Mouse (Mus musculus): Measurements from ENCODE around the gene Nf1. TPM values are rescaled to one million over a fixed set of nuclear protein-coding genes. Genes with fewer than 3 reads are reported as not detected.
A peak's percentile ranks its signal among the peaks of the same experiment; 100 is the strongest.

The Nf1 gene
- polyA plus RNA-seq, 1 experiment from 2014 or later, result 8.2 TPM

- Histone ChIP-seq H3K4me2 (ENCODE audit: low read length) (no peak overlapping the region), H3K4me1 (replicated peaks; ENCODE audit: insufficient read depth, low read length) (no peaks in the 10 kb centered on the region), H3K9ac (ENCODE audit: low read depth, low read length) (no peak overlapping the region), H3K27ac (no peak overlapping the region), H3K27me3 (ENCODE audit: insufficient read depth, low read length) (no peaks in the 10 kb centered on the region), H3K36me3 (ENCODE audit: insufficient read depth, low read length) (peaks cover 45% of the 10 kb centered on the region), H3K4me3 (replicated peaks; ENCODE audit: low read depth, low read length) (no peak overlapping the region), H3K9me3 (replicated peaks; ENCODE audit: low read length) (no peaks in the 10 kb centered on the region)
- ATAC-seq (replicated peaks; ENCODE audit: low FRiP score, low read depth) (no peak), DNase-seq (ENCODE audit: low spot score) (no peak)
- WGBS, result 88% methylated on average over 3 of the region's 3 CpGs
- TF ChIP-seq CTCF (IDR thresholded peaks at IDR 0.05; ENCODE audit: low read depth), result no peak
Measured at GRCm38 (mm10) chr11:79573836-79574235, 234.3 kb downstream of the Nf1 start.

- H3K36me3 ChIP-seq (ENCODE audit: insufficient read depth, low read length), result peaks cover 36% of the 10 kb centered on the region
- no peaks in the 10 kb centered on the region for H3K27me3 ChIP-seq (ENCODE audit: insufficient read depth, low read length)
- no peak overlapping the region for H3K4me3 ChIP-seq (replicated peaks; ENCODE audit: low read depth, low read length)
- H3K4me2 ChIP-seq (ENCODE audit: low read length), result no peak overlapping the region
- no peaks in the 10 kb centered on the region for H3K9me3 ChIP-seq (replicated peaks; ENCODE audit: low read length)
- no peak for TF ChIP-seq CTCF (IDR thresholded peaks at IDR 0.05; ENCODE audit: low read depth)
- H3K4me1 ChIP-seq (replicated peaks; ENCODE audit: insufficient read depth, low read length), result no peaks in the 10 kb centered on the region
- ATAC-seq (replicated peaks; ENCODE audit: low FRiP score, low read depth) (no peak), DNase-seq (ENCODE audit: low spot score) (no peak)
- WGBS, result 90% methylated on average over 14 of the region's 14 CpGs
- H3K27ac ChIP-seq, result no peak overlapping the region
- H3K9ac ChIP-seq (ENCODE audit: low read depth, low read length), result no peak overlapping the region
Measured at GRCm38 (mm10) chr11:79575383-79576073, 236.0 kb downstream of the Nf1 start.

GRCm38 (mm10) chr11:79577741-79578140, 238.2 kb downstream of the Nf1 start:
- TF ChIP-seq CTCF (IDR thresholded peaks at IDR 0.05; ENCODE audit: low read depth), result peak; percentile 92
- Histone ChIP-seq H3K4me1 (replicated peaks; ENCODE audit: insufficient read depth, low read length) (no peaks in the 10 kb centered on the region), H3K9ac (ENCODE audit: low read depth, low read length) (no peak overlapping the region), H3K4me2 (ENCODE audit: low read length) (no peak overlapping the region), H3K36me3 (ENCODE audit: insufficient read depth, low read length) (peaks cover 28% of the 10 kb centered on the region; the same call in 1 of the 2 replicates), H3K27me3 (ENCODE audit: insufficient read depth, low read length) (no peaks in the 10 kb centered on the region), H3K4me3 (replicated peaks; ENCODE audit: low read depth, low read length) (no peak overlapping the region), H3K9me3 (replicated peaks; ENCODE audit: low read length) (no peaks in the 10 kb centered on the region), H3K27ac (no peak overlapping the region)
- WGBS, result 55% methylated on average over 5 of the region's 5 CpGs
- ATAC-seq (replicated peaks; ENCODE audit: low FRiP score, low read depth) (no peak), DNase-seq (ENCODE audit: low spot score) (peak; percentile 74)

- WGBS, result 33% methylated on average over 4 of the region's 4 CpGs
- ATAC-seq (replicated peaks; ENCODE audit: low FRiP score, low read depth), result no peak
- TF ChIP-seq CTCF (IDR thresholded peaks at IDR 0.05; ENCODE audit: low read depth), result peak; percentile 61
Measured at GRCm38 (mm10) chr11:79580660-79581059, 241.2 kb downstream of the Nf1 start.

GRCm38 (mm10) chr11:79581257-79581656, 241.8 kb downstream of the Nf1 start:
- Histone ChIP-seq H3K4me2 (ENCODE audit: low read length) (no peak overlapping the region), H3K9ac (ENCODE audit: low read depth, low read length) (no peak overlapping the region), H3K4me1 (replicated peaks; ENCODE audit: insufficient read depth, low read length) (no peaks in the 10 kb centered on the region), H3K27ac (no peak overlapping the region), H3K36me3 (ENCODE audit: insufficient read depth, low read length) (peaks cover 16% of the 10 kb centered on the region; the same call in 1 of the 2 replicates), H3K4me3 (replicated peaks; ENCODE audit: low read depth, low read length) (no peak overlapping the region), H3K9me3 (replicated peaks; ENCODE audit: low read length) (no peaks in the 10 kb centered on the region), H3K27me3 (ENCODE audit: insufficient read depth, low read length) (no peaks in the 10 kb centered on the region)
- WGBS, result 68% methylated on average over 6 of the region's 6 CpGs
- DNase-seq (ENCODE audit: low spot score), result no peak
- no peak for ATAC-seq (replicated peaks; ENCODE audit: low FRiP score, low read depth)
- TF ChIP-seq CTCF (IDR thresholded peaks at IDR 0.05; ENCODE audit: low read depth), result no peak

More at GRCm38 (mm10) chr11:79580660-79581059, 241.2 kb downstream of the Nf1 start:
- H3K4me3 ChIP-seq (replicated peaks; ENCODE audit: low read depth, low read length), result no peak overlapping the region
- H3K4me1 ChIP-seq (replicated peaks; ENCODE audit: insufficient read depth, low read length), result no peaks in the 10 kb centered on the region
- H3K4me2 ChIP-seq (ENCODE audit: low read length), result no peak overlapping the region
- no peak overlapping the region for H3K27ac ChIP-seq
- peak; percentile 10 for DNase-seq (ENCODE audit: low spot score)
- H3K9me3 ChIP-seq (replicated peaks; ENCODE audit: low read length), result no peaks in the 10 kb centered on the region
- H3K27me3 ChIP-seq (ENCODE audit: insufficient read depth, low read length), result no peaks in the 10 kb centered on the region
- peaks cover 16% of the 10 kb centered on the region; the same call in 1 of the 2 replicates for H3K36me3 ChIP-seq (ENCODE audit: insufficient read depth, low read length)
- H3K9ac ChIP-seq (ENCODE audit: low read depth, low read length), result no peak overlapping the region

GRCm38 (mm10) chr11:79584191-79584590, 244.7 kb downstream of the Nf1 start:
- Histone ChIP-seq H3K9ac (ENCODE audit: low read depth, low read length) (no peak overlapping the region), H3K4me2 (ENCODE audit: low read length) (no peak overlapping the region), H3K9me3 (replicated peaks; ENCODE audit: low read length) (no peaks in the 10 kb centered on the region), H3K27me3 (ENCODE audit: insufficient read depth, low read length) (no peaks in the 10 kb centered on the region), H3K27ac (no peak overlapping the region), H3K4me1 (replicated peaks; ENCODE audit: insufficient read depth, low read length) (no peaks in the 10 kb centered on the region), H3K36me3 (ENCODE audit: insufficient read depth, low read length) (0 out of 2 replicates have a peak, but pooled peaks cover 4% of the 10 kb centered on the region), H3K4me3 (replicated peaks; ENCODE audit: low read depth, low read length) (no peak overlapping the region)
- DNase-seq (ENCODE audit: low spot score) (peak; percentile 87), ATAC-seq (replicated peaks; ENCODE audit: low FRiP score, low read depth) (no peak; the same call in 1 of the 2 replicates)
- TF ChIP-seq CTCF (IDR thresholded peaks at IDR 0.05; ENCODE audit: low read depth), result peak; percentile 91
- WGBS, result 10% methylated on average over 5 of the region's 5 CpGs

Data from kidney, postnatal 0 days (tissue).